Mouse (Mus musculus) heart, postnatal 0 days (tissue): Measurements from ENCODE around the gene Foxe3.

Source experiments
- CTCF ChIP-seq: IDR thresholded peaks from 2 replicates; pipeline ENCODE4 v1.5.1; 2016; ENCODE audit warnings: antibody characterized with exemption, control low read depth, low read depth
- EP300 ChIP-seq: IDR thresholded peaks from 2 replicates; pipeline ENCODE4 v1.6.1; 2016; ENCODE audit warnings: antibody characterized with exemption, low read depth

GRCm38 (mm10) chr4:114942583-114942982 is 16.8 kb upstream of the Foxe3 start:
- no peak for TF ChIP-seq EP300
- no peak for TF ChIP-seq CTCF
